Mouse (Mus musculus) layer of hippocampus, adult 9-10 months (tissue): ENCODE measurements around the gene Tcfl5.

Experiments
- DNase-seq: peaks from one replicate; pipeline ENCODE4 v3.0.0; 2022; ENCODE audit warnings: low spot score

The Tcfl5 gene

DNA sequence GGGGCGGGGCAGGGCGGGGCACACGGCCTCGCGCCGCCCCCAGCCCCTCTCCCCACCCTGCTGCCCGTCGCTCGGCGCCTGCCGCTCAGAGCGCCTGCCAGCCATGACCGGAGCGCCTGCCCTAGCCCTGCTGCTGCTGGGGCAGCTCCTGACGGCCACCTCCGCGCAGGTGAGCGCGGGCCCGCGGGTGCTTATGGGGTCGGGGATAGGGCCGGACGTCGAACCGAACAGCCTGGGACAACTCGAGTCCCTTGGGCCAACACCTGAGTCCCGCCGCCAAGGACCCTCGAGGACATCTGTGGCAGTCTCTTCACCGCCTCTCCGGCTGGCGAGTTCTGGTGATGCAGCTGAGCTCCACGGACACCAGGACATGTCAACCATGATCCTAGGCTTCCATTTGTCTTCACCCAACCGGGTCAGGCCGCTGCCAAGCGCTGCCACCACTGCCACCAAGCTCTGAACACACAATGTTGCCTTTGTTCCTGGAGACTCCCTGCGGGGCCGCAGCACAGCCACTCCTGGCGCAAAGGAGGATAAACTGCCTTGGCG is 44.3 kb downstream of the Tcfl5 start:
- DNase-seq, result no peak

DNA sequence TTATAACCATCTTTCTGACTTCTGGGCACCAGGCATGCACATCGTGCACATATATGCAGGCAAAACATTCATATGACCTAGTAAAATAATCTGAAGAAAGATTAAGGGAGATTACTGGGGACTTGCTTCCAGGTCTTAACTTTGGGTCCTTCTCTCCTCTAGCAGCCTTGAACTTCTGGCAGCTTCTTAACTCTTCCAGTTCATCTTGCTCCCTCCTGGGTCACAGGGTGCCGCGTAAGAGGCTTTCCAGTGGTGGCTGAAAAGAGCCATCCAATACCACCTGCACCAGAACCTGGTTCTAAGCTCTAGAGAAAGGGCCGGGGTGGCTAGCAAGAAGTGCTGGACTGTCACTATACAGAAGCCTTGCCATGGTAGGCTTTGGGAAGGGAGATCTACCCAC is 45.0 kb downstream of the Tcfl5 start, which contains the start of gene Col9a3:
Col9a3 (plus strand) TSS at position 301 of the 400 bp plus-strand sequence.
- no peak for DNase-seq

DNA sequence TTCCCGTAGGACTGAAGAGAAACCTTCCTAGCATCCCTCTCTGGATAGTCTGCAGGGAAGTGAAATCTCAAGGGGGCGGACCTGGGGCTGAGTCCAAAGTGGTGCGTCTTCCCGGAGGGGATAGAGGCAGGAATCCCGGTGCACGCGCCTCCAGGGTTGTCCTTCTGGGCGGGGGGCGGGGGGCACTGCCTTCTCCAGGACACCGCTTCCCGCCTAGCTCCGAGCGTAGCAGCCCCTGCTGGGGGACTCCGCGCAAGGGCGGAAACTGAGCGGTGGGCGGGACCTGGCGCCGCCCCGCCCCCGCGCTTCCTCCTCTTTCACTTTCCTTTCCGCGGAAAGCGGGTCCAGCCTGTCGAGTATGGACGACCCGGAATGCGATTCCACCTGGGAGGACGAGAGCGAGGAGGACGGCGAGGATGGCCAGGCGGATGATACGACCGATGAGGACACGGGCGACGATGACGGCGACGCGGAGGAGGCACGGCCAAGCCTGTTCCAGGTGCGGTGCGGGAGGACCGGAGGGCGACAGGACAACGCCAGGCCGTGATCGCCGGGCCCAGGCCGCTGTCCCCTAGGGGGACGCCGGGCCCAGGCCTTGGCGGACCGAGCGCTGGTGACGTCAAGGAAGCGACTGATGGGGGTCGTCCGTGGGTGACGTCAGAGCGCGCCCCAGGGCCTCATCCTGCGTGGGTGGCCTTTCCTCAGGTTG is 53.2 kb downstream of the Tcfl5 start, which contains the start of gene Ogfr:
Ogfr (plus strand) TSS at position 123 of the 709 bp plus-strand sequence.
- peak; percentile 52 for DNase-seq

DNA sequence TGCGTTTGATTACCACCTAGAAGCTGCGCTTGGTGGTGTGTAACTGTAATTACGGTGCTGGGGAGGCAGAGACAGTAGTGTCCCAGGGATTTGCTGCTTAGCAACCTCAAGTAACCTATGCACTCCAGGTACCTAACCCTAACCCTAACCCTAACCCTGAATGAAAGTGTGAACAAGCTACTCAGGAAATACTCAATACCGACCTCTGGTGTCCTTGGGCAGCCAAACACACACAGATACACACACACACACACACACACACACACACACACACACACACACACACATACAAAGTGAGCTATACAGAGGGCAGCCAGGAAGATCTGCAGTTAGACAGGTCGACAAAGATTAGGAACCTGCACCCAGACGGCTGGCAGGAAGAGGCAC is 53.8 kb downstream of the Tcfl5 start:
- DNase-seq, result no peak

DNA sequence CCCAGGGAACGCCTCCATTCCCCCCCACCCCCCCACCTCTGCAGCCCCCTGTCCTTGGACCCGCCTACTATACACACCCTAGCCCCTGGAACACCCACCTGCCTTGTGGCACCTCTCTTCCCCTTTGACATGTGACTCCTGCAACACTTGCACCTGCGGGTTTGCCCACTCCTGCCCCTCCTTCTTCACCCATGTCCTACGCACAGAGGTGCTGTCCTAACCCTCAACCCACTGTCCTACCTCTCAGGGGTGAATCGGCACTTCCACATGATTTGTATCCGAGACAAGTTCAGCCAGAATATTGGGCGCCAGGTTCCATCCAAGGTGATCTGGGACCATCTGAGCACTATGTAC is 59.4 kb downstream of the Tcfl5 start:
- DNase-seq, result no peak

DNA sequence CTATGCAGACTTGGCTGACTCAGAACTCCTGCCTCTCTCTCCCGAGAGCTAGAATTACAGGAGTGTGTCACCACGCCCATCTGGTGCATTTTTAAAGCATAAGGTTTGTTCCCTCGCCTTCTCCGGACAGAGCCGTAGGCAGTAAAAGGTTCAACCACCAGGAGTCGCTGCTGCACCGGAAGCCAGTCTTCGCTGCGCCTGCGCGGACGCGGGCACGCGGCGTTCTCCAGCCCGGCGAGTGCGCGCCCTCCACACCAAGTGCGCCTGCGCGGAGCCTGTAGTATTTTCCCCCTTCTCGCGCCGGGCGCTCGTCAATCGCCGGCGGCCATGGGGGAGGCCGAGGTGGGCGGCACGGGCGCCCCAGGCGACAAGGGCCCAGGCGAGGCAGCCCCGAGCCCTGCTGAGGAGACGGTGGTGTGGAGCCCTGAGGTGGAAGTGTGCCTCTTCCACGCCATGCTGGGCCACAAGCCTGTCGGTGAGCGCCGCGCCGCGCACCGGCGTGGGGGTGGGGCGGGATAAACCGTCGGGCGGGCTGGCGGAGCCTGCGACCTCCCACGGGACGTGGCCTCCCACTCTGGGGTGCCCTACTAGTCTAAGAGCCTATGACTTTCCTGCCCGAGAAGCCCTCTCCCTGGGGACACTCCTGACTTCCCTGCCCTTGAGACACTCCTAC is 59.9 kb downstream of the Tcfl5 start:
- DNase-seq, result peak; percentile 92

DNA sequence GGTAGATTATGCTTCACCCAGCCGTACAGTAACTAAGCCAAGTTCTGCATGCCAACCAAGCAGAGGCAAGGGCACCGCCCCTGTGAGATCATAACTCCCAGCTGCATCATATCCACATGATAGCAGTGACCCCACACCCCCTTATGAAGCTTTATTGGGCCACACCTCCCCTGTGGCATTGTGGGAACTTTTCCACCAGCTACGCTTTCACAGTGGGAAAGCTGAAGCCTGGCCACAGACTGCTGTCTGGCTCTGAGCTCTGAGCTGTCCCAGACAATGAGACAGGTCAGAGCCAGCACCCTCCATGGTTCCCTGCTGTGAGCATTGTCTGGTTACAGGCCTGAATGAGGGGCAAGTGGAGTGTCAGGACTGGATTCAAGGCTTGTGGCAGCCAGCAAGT is 61.5 kb downstream of the Tcfl5 start, which contains the start of gene Mrgbp:
Mrgbp (plus strand) TSS at position 303 of the 400 bp plus-strand sequence.
- DNase-seq, result no peak

DNA sequence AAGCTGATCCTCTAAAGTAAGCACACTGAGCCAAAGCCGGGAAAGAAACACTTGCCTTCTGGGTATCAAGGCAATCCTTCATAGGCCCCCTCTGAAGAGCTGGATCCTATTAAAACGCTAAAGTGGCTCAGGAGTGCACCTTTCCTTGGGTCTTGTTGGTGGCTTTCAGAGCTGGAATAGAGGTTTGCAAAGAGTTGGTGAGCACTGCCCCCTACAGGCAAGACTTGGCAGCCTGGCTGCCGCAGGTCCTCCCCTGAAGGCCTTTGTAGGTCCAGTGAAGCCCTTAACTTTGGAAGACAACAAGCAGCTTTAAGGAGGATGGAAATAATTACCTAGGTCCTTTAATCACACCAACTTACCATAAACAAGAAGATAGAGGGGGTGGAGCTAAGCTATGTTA is 63.8 kb downstream of the Tcfl5 start:
- DNase-seq, result no peak

DNA sequence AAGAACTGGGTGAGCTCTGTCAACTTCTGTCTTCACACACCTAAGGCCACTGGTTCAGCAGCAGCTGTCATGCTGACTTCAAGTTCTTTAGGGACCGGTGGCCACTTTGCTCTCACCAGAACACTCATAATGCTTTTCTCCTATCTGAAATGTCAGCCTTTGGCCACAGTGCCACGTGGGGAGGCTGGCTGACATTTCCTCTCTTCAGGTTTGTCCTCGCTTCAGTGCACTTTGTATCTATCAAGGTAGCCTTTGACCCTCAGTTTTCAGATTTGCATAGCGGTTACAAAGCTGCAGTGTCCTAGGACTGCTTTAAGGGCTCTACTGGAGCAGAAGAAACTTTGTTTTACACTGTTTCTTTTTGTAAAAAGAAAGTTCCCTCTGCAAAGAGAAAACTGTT is 66.0 kb downstream of the Tcfl5 start:
- DNase-seq, result no peak
